Mouse (Mus musculus): ENCODE data around the gene Rdh16f2. TPM values are rescaled to one million over a fixed set of nuclear protein-coding genes. Genes with fewer than 3 reads are reported as not detected.

Rdh16f2 gene
- total RNA-seq, 1 experiment from 2014 or later, result not detected

Other genes with a start within 250 kb of the Rdh16f2 start
- gene Lrp1, start 245.3 kb upstream of the Rdh16f2 start, total RNA-seq (2017), result 0.97 and 3.2 TPM in 2 replicates
- 33.1 and 48.3 TPM in 2 replicates for gene Stat6, start 223.5 kb upstream of the Rdh16f2 start, total RNA-seq (2017)
- gene Nemp1, start 199.6 kb upstream of the Rdh16f2 start, total RNA-seq (2017), result 20.8 and 22.6 TPM in 2 replicates
- 5.7 and 6.8 TPM in 2 replicates for gene Nab2, start 197.9 kb upstream of the Rdh16f2 start, total RNA-seq (2017)
- not detected in 2 replicates for gene Myo1a, start 161.3 kb upstream of the Rdh16f2 start, total RNA-seq (2017)
- gene Tac2, start 142.0 kb upstream of the Rdh16f2 start, total RNA-seq (2017), result 0.68 TPM in 1 of 2 replicates, not detected in the other
- gene Zbtb39, start 126.9 kb upstream of the Rdh16f2 start, total RNA-seq (2017), result 4.7 and 5.0 TPM in 2 replicates
- not detected in 2 replicates for gene Gpr182, start 114.7 kb upstream of the Rdh16f2 start, total RNA-seq (2017)
- not detected in 2 replicates for gene Rdh1, start 106.8 kb upstream of the Rdh16f2 start, total RNA-seq (2017)
- not detected in 2 replicates for gene Rdh16f1, start 106.7 kb upstream of the Rdh16f2 start, total RNA-seq (2017)
- gene Rdh9, start 90.1 kb upstream of the Rdh16f2 start, total RNA-seq (2017), result not detected in 2 replicates
- gene Rdh16, start 65.3 kb upstream of the Rdh16f2 start, total RNA-seq (2017), result not detected in 2 replicates
- gene Rdh19, start 16.5 kb upstream of the Rdh16f2 start, total RNA-seq (2017), result not detected in 2 replicates
- not detected in 2 replicates for gene Rdh7, start 22.3 kb downstream of the Rdh16f2 start, total RNA-seq (2017)
- gene Sdr9c7, start 32.0 kb downstream of the Rdh16f2 start, total RNA-seq (2017), result not detected in 2 replicates
- gene Hsd17b6, start 141.1 kb downstream of the Rdh16f2 start, total RNA-seq (2017), result not detected in 2 replicates
- 97.8 and 136 TPM in 2 replicates for gene Prim1, start 148.7 kb downstream of the Rdh16f2 start, total RNA-seq (2017)
- 2,465 and 2,478 TPM in 2 replicates for gene Naca, start 169.1 kb downstream of the Rdh16f2 start, total RNA-seq (2017)
- 326 and 357 TPM in 2 replicates for gene Ptges3, start 192.5 kb downstream of the Rdh16f2 start, total RNA-seq (2017)
- 2,255 and 2,427 TPM in 2 replicates for gene Atp5b, start 216.8 kb downstream of the Rdh16f2 start, total RNA-seq (2017)
- 14.4 and 23.1 TPM in 2 replicates for gene Baz2a, start 225.1 kb downstream of the Rdh16f2 start, total RNA-seq (2017)